Mouse (Mus musculus): Measurements from ENCODE around the gene Tango6. TPM values are rescaled to one million over a fixed set of nuclear protein-coding genes. Genes with fewer than 3 reads are reported as not detected.

The Tango6 gene
- 1 to 10 TPM; 6.4 to 7.3 (median 7.0) TPM for total RNA-seq (2022)

DNA sequence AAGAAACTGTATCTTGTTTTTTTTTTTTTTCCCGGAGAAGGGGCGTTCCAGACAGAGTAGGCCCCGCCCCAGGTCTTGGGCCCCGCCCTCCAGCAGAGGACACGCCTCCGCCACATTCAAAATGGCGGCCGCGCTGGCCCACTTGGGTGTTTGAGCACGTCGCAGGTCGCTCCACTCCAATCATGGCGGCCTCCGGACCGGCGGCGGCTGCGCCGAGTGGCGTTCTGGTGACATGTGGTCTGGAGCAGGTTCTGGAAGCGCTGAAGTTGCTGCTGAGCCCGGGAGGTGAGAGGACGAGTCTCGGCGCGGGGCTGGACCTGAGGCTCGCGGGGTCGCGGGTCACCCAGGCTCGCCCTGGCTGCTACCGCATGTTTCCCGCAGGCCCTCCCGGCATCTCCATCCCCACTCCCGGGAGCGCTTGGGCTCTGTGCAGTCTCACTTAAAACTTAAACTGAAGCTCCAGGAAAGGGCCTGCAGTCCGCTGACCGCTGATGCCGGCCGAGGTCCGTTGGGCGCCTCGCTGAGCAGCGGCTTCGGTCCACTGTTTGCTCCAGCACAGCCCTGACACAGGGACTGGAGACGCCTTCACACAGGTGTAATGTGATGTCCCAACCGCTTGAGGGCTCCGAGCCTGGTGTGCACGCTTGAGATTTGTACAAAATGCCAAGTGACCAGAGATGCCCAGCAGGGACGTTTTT, at the start of gene Tango6:
TSS of gene Tango6 (plus strand) at position 98 of the 698 bp plus-strand sequence.
- DNase-seq (ENCODE audit: low spot score in 2 of 2), result peak; percentile 83 to 89

DNA sequence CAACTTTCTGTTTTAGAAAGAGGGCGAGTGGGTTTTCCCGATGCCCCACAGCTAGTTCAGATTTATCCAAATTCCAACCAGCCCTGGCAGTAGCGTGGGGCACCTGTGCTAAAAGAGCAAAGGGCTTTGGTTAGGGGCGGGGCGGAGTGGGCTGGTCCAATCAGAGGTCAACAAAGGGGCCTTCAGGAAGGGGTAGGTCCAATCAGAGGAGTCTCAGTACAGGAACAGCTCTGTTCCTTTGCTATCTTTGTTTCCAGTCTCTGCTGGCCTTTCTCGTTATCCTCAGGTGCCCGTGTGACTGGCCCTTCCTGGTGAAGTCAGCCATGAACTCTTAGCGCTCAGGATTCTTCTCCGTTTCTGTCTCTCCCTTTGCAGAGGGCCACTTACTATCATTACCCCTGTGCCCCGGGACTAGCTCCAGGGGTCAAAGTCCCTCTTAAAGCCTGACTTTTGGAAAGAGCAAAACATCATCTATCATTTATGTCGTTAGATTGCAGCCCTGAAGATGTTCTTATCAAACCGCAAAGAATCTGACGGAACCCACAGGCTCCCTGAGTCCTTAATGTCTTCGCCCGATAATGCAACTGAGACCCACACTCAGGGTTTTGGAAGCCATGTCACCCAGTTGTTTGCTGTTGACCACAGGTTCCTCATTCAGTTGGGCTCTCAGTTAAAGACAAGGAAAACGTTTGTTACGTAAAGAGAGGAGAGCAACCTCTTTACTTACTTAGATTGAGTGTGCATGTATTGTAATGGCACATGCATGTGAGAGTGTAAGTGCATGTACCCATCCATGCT, 49.3 kb upstream of the Tango6 start:
- DNase-seq (ENCODE audit: low spot score in 2 of 2), result no peak

- DNase-seq (ENCODE audit: low spot score in 2 of 2), result no peak
Observed at GRCm38 (mm10) chr8:106635284-106635683, 47.6 kb upstream of the Tango6 start.

GRCm38 (mm10) chr8:106637446-106637845, 45.4 kb upstream of the Tango6 start:
- no peak for DNase-seq (ENCODE audit: low spot score in 2 of 2)

- DNase-seq (ENCODE audit: low spot score in 2 of 2), result no peak
Observed at GRCm38 (mm10) chr8:106638768-106639295, 44.0 kb upstream of the Tango6 start.

DNA sequence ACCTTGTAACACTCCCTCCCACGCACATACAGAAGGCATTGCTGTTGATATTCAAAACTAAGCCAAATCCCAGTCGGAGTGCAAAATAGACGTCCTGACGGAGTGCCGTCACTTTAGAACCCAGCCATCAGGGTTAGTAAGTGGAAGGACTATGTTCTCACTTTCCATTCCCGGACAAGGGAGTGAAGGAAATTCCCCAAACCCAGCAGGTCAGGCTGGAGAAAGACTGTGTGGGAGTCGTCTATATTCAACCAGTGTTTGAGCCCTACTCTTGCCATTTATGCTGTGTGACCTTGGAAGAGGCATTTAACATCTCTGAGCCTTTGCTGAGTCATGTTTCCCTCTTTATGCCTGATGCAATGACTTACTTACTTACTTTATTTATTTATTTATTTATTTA, 42.7 kb upstream of the Tango6 start:
- DNase-seq (ENCODE audit: low spot score in 2 of 2), result no peak

- no peak for DNase-seq (ENCODE audit: low spot score in 2 of 2)
Observed at GRCm38 (mm10) chr8:106640921-106641320, 41.9 kb upstream of the Tango6 start.

DNA sequence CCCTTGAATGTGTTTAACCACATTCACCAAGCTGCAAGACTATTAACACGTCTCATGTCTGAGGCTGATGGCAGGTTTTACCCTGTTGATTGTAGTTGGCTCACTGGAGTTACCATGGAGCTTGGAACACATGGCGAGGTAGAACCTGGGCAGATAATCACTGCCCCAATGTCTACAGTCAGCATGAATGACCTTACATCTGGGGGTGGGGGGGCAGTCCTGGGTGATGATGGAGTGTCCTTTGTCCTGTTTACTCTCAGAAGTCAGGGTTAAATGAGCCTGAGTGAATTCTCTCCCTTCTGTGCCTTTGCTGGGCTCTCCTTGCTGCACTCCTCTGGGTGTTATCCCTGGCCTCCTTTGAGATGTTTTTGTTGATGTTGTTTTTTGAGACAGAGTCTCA, 40.7 kb upstream of the Tango6 start:
- no peak for DNase-seq (ENCODE audit: low spot score in 2 of 2)

DNA sequence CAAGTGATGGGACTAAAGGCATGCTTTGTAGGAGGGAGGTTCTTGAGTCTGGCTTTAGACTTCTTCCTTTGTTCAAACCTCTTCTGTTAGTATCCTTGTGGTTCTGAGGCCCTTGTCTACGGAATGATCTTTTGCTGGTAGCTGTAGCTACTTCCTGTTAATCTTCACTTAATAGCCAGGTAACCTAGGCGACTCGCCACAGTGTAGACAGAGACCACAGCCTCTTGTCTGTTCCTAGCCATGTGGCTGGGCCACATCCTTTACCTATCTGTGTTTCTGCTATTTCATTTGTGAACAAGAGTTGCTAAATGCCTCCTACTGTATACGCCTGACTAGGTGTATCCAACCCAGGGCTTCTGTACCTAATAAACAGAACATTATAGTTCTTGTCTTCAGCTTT, 39.8 kb upstream of the Tango6 start:
- DNase-seq (ENCODE audit: low spot score in 2 of 2), result no peak

DNA sequence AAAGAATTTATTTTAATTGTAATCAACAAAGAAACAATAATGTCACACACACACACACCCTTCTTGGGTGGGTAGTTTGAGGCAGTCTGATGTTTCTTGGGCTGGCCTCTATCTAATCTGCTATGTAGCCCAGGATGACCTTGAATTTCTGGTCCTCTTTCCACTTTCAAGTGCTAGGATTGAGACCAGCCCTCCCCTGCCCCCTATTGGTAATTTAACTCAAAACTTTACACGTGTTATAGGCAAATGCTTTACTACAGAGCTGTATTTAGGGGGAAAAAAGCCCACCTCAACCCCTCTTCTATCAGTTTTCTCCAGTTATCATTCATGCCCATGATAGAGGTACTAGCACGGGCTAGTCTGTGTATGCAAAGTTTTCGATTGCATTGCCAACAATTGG, 37.9 kb upstream of the Tango6 start:
- no peak for DNase-seq (ENCODE audit: low spot score in 2 of 2)

- no peak for DNase-seq (ENCODE audit: low spot score in 2 of 2)
Observed at GRCm38 (mm10) chr8:106646153-106646552, 36.7 kb upstream of the Tango6 start.

DNA sequence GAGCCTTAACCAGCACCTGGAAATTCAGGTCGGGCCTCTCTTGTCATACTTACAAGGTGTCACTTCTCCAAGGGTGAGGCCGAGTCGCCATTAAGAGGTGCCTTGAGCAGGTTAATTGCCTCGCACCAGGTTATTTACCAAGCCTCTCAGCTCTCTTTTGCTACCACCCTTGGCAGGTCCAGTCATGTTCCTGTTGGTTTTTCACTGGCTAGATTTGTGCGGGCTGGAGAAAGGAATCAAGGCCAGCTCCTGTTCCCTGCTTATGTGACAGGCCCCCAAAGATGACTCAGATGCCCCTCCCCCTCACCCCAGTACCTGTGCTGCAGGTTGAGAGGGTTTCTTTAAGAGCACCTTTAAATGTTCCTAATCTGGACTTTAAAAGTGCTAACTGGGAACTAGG, 36.1 kb upstream of the Tango6 start:
- no peak for DNase-seq (ENCODE audit: low spot score in 2 of 2)

GRCm38 (mm10) chr8:106647387-106647786, 35.5 kb upstream of the Tango6 start:
- DNase-seq (ENCODE audit: low spot score in 2 of 2), result peak; percentile 47 to 86

DNA sequence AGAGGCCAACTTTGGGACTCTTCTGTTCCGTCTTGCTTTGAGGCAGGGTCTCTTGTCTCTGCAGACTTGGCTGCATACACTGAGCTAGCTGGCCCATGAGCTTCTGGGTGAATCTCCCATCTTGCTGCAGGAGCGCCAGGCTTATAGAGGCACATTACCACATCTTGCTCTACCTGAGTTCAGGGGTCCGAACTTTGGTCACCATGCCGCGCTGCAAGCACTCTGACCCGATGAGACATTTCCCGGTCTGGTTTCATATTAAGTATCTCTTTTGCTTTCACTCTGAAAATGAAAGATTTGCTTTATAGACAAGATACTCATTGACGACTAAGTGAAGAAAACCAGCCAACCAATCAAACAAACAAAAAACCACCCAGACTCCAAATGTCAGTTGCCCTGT, 34.4 kb upstream of the Tango6 start:
- DNase-seq (ENCODE audit: low spot score in 2 of 2), result no peak

- DNase-seq (ENCODE audit: low spot score in 2 of 2), result no peak
Observed at GRCm38 (mm10) chr8:106651994-106652393, 30.9 kb upstream of the Tango6 start.

- DNase-seq (ENCODE audit: low spot score in 2 of 2), result no peak
Observed at GRCm38 (mm10) chr8:106656046-106656445, 26.8 kb upstream of the Tango6 start.

DNA sequence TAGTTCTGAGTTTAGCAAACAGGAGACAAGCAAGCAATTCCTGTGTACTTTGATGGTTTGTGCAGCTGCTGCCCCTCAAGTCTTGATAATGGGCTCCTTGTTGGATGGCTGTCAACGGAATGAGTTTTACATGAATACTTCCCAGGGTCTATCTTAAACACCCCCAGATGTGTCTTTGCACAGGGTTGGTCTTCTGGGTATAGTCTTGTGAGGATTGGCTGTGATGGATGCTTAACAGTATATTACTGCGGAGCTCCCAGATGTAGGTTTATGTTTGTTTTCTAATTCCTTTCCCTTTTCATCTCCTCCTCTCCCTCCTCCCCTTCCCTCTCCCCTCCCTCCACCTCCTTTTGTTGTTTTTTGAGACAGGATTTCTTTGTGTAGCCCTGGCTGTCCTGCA, 10.1 kb upstream of the Tango6 start:
- DNase-seq (ENCODE audit: low spot score in 2 of 2), result no peak

GRCm38 (mm10) chr8:106674318-106674717, 8.6 kb upstream of the Tango6 start:
- DNase-seq (ENCODE audit: low spot score in 2 of 2), result no peak

DNA sequence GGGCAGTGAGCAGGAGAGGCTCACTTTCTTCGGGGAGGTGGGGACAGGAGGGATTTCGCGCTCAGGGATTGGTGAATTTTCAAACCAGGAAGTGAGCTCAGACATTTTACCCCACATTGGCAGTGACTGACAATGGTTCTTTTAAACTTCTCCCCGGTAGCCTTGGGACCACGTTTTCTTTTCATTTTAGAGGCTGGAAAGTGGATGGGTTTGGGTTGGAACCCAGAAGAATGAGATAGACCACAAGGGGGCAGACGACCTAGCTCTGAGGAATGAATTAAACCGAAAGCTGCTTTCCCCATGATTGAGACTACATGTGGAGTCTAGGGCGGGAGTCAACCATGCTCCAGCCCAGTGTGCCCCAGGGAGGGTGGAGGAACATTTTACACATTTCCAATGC, 8.0 kb upstream of the Tango6 start:
- DNase-seq (ENCODE audit: low spot score in 2 of 2), result no peak

- DNase-seq (ENCODE audit: low spot score in 2 of 2), result no peak
Observed at GRCm38 (mm10) chr8:106684387-106684786, 1.5 kb downstream of the Tango6 start.

DNA sequence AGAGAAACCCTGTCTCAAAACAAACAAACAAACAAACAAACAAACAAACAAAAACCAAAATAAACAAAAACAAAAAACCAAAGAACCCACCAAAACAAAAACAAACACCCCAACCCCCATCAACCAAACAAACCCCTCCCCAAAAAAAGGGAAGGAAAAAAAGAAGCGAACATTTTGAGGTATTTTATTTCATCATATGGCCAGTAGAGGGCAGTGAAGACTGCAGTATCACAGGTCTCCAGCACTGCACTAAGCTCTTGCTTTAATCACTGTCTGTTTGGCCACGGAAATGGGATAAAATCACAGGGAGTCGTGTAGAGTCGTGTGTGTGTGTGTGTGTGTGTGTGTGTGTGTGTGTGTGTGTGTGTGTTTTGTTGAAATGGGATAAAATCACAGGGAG, 4.6 kb downstream of the Tango6 start:
- no peak for DNase-seq (ENCODE audit: low spot score in 2 of 2)

DNA sequence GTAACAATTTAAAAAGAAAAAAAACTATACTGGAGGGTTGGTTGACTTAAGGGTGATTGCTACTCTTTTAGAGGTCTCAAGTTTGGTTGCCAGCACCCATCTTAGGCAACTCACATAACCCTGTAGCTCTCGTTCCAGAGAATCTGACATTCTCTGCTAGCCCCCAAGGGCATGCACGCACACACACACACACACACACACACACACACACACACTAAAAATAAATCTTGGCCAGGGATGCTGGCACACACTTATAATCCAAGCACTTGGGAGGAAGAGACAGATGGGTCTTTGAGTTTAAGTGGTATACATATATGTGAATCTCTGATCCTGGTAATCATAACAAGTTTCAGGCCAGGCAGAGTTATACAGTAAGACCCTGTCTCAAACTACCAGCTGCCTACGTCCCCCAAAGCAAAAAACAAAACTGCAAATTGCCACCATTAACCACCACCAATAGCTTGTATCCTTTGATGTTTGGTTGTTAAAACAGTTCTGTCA, 14.9 kb downstream of the Tango6 start:
- DNase-seq (ENCODE audit: low spot score in 2 of 2), result no peak
